Mouse (Mus musculus) olfactory bulb, adult 2 months (tissue): ENCODE data around the gene Zfp629.

Experiments used
- CTCF ChIP-seq: fragments of 200-500 bp; IDR thresholded peaks from 2 replicates; pipeline ENCODE4 v1.5.1; 2012; ENCODE audit warnings: low read depth, mild to moderate bottlenecking, low read length, moderate library complexity; ENCODE audit not compliant: insufficient read depth
- POLR2A ChIP-seq: fragments of 200-500 bp; IDR thresholded peaks from 2 replicates; pipeline ENCODE4 v1.6.1; 2012; ENCODE audit warnings: mild to moderate bottlenecking, low read depth, low read length, moderate library complexity; ENCODE audit not compliant: insufficient read depth

DNA sequence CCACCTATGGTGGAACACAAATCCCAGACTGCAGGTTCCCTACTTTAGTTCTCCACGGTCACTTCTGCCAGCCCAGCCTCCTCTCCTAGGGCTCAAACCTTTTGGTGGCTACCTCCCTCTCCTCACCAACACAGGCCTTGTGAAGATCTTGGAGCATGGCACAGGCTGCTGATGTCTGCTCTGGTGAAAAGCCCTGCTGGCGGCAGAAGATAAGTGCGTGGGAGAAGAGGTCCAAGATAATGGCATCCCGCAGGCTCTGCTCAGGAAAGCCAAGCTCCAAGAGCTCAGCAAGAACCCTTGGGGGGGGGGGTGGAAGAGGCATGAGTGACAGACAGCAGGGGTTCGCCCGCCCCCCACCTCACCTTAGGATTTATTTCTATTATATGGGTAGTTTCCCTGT, 29.4 kb downstream of the Zfp629 start:
- TF ChIP-seq POLR2A: no peak
- TF ChIP-seq CTCF: no peak
